Mouse (Mus musculus): Measurements from ENCODE around the gene Xrcc2. TPM values are rescaled to one million over a fixed set of nuclear protein-coding genes. Genes with fewer than 3 reads are reported as not detected.

Gene Xrcc2
- polyA plus RNA-seq, 1 experiment from 2014 or later: 6.7 TPM

Other genes with a start within 250 kb of the Xrcc2 start
- 19.7 and 20.7 TPM in 2 replicates for gene Kmt2c, start 207.0 kb downstream of the Xrcc2 start, polyA plus RNA-seq (2014; fragmentation: Nextera tagmentation; extraction: Ambion mirVana)
- gene Cct8l1, start 189.8 kb downstream of the Xrcc2 start, polyA plus RNA-seq (2014; fragmentation: Nextera tagmentation; extraction: Ambion mirVana): not detected in 2 replicates
- gene Actr3b, start 54.2 kb upstream of the Xrcc2 start, polyA plus RNA-seq (2014; fragmentation: Nextera tagmentation; extraction: Ambion mirVana): 3.5 and 3.6 TPM in 2 replicates
- 0.05 TPM in 1 of 2 replicates, not detected in the other for gene Gm21663, start 236.6 kb upstream of the Xrcc2 start, polyA plus RNA-seq (2014; fragmentation: Nextera tagmentation; extraction: Ambion mirVana)
- 0.11 TPM in 1 of 2 replicates, not detected in the other for gene Gm21671, start 248.6 kb upstream of the Xrcc2 start, polyA plus RNA-seq (2014; fragmentation: Nextera tagmentation; extraction: Ambion mirVana)

Data from intestine, embryonic 14.5 days (tissue).